Mouse (Mus musculus): ENCODE measurements around the gene Sgms1. TPM values are rescaled to one million over a fixed set of nuclear protein-coding genes. Genes with fewer than 3 reads are reported as not detected.
"Not testable (repeated sequence)": the region's sequence is repeated elsewhere in the genome, so short reads cannot be mapped to it uniquely, and the experiment has no call there.

Gene Sgms1
- total RNA-seq, 1 experiment from 2014 or later, result 87.0 TPM

DNA sequence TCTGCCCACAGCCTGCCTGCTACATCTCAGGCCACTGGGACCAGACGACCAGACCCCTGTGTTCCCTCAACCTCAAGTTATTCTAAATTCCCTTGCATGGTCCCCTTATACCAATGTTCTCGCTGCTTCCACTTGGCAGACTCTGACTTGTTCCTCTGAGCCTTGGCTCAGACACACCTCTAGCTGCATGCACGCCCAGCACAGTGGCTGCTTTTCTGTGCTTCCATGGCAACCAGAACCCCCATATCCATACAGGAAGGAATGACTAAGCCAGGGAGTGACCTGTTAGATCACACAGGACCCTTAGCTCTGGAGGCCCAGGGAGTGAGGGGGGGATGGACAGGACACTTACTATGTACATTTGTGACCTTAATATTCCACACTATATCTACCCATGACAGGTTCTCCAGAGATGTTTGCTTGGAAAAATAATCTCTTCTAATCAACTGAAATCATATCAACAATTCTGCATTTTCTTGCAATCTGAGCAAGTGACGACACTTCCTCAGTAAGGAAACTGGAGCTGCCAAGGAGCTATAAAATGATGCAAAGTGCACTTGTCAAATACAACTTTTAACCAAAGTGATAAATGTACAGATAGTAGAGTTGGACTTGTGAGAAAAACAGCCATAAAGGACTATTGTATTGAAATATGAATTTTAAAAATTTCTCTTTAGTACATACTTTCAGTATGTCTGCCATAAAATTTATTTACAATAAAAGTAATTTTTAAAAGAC lies 252.5 kb downstream of the Sgms1 start:
- no peak for DNase-seq

DNA sequence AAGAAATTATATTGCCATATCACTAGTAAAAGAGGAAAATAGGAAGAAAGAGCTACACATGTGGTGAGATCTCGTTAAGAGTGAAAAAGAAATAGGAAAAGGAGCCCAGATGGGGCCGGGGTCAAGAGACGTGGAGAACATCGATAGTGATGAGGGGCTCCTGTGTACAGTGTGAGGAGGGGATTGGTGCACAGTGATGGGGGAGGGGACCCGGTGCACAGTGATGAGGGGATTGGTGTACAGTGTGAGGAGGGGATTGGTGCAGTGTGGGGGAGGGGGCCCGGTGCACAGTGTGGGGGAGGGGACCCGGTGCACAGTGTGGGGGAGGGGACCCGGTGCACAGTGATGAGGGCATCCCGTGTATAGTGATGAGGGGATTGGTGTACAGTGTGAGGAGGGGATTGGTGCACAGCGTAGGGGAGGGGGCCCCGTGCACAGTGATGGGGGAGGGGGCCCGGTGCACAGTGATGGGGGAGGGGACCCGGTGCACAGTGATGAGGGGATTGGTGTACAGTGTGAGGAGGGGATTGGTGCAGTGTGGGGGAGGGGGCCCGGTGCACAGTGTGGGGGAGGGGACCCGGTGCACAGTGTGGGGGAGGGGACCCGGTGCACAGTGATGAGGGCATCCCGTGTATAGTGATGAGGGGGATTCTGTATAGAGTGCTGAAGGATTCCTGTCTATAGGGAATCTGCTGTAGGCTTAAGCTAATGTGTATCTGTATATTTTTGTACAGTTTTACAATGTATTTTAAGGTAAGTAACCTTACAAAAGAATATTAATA lies 257.6 kb downstream of the Sgms1 start:
- DNase-seq, result not testable (repeated sequence)

DNA sequence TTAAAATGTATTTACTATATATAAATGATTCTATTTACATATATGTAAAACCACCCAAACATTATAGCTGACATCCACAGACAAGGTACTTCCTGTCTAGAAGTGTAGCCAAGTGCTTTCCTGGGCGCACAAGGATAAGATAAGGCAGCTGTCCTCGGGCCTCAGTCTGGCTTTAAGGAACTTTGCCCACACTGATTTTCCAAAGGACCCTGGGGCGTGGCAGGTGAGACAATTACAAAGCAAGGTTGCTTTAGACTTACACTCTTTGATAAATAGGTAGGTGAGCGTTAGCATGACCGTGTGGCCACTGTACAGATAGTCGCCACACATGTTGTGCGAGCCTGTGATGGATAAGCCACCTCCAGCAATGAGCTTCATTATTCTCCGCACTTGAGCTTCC lies 260.2 kb downstream of the Sgms1 start:
- DNase-seq, result no peak

GRCm38 (mm10) chr19:32127180-32127850 lies 262.2 kb downstream of the Sgms1 start:
- no peak for DNase-seq

- no peak for DNase-seq
These were observed 265.4 kb downstream of the Sgms1 start for GRCm38 (mm10) chr19:32124155-32124554.

DNA sequence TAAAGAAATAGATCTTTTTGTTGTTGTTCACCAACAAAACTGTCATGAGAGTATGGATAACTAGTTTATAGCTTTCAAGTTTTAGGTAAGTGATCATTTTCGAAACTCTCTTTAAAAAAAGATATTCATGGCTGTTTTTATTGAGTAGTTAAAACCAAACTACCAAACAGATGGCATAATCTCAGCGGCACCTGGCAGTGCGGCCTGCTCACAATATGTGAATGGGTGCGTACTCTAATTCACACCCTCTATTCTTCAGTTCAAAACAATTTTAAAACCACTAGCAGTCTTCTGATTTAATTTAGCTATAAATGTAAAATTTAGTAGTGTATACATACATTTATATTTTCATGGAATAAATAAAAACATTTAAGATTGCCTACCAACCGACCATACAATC lies 266.3 kb downstream of the Sgms1 start:
- no peak for DNase-seq

GRCm38 (mm10) chr19:32120798-32121197 lies 268.7 kb downstream of the Sgms1 start:
- DNase-seq, result no peak

GRCm38 (mm10) chr19:32119666-32120065 lies 269.8 kb downstream of the Sgms1 start:
- DNase-seq, result no peak

- DNase-seq, result no peak
These were observed 271.0 kb downstream of the Sgms1 start for GRCm38 (mm10) chr19:32118496-32118895.

GRCm38 (mm10) chr19:32117484-32118018 lies 272.0 kb downstream of the Sgms1 start:
- DNase-seq, result no peak

GRCm38 (mm10) chr19:32111866-32112790 lies 277.4 kb downstream of the Sgms1 start:
- DNase-seq, result no peak

DNA sequence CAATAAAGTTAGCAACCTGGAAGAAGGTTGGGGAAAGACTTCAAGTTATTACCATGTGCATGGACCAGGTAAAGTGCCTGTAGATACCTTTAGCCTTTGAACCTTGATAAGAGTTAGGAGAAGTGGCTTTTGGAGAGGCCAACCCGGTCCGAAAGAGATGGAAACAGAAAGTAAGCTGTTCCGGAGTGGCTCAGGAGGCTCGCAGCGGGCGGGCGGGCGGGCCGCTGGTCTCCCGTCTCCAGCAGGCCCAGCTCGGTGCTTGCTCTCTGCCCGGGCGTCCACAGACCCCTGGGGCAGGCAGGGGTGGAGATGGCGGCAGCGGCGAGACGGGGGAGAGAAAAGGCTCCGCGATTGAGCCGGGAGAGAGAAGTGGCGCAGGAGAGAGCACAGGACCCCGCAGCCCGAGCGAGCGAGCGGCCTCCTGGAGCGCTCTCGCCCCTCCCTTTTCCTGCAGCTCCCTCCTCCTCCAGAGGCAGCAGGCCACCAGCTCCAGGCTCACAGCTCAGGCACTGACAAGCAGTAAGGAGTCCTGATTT lies 281.7 kb downstream of the Sgms1 start, which contains the start of gene Asah2:
Asah2 (minus strand) TSS at position 441 of the 536 bp plus-strand sequence.
- DNase-seq, result peak; percentile 74

GRCm38 (mm10) chr19:32106750-32107149 lies 282.8 kb downstream of the Sgms1 start:
- DNase-seq, result no peak

GRCm38 (mm10) chr19:32104217-32104616 lies 285.3 kb downstream of the Sgms1 start:
- DNase-seq, result no peak

- no peak for DNase-seq
These were observed 286.6 kb downstream of the Sgms1 start for GRCm38 (mm10) chr19:32102976-32103300.

DNA sequence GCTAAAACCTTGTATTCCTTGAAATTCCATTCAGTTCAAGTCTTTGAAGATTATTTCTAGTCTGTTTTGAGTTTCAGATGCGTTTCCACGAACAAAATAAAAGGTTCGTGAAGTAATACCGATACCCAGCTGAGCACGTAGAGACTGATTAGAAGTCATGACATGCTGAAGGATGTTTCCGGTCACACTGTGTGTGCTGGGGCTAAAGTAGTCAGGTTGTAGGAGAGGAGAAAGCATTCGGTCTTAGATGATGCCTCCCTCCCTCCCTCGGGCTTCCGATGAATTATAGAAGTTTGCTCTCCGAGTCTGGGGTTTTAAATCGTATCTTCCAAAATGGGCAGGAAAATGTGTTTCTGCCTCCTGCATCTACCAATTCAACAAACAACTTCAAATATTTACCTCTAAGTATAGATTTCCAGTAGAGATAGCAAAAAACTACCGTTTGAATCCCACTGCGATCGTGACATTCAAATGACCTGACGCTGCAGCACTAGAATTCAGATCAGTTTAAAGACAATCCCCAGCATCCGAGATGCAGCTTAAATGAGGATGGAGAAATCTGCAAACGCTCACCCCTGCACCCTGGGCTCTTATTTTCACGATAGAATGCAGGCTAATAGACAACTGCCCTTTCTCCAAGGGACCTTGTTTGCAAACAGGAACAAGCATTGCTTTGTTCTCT lies 287.1 kb downstream of the Sgms1 start:
- DNase-seq, result no peak

GRCm38 (mm10) chr19:32098582-32098981 lies 290.9 kb downstream of the Sgms1 start:
- no peak for DNase-seq

- DNase-seq, result no peak
These were observed 297.2 kb downstream of the Sgms1 start for GRCm38 (mm10) chr19:32092358-32092757.

GRCm38 (mm10) chr19:32090804-32091203 lies 298.7 kb downstream of the Sgms1 start:
- DNase-seq, result no peak

GRCm38 (mm10) chr19:32088570-32088969 lies 300.9 kb downstream of the Sgms1 start:
- DNase-seq, result no peak

All from adrenal gland, postnatal 25 days (tissue).